Mouse (Mus musculus): ENCODE measurements around the gene Fzd2.

DNA sequence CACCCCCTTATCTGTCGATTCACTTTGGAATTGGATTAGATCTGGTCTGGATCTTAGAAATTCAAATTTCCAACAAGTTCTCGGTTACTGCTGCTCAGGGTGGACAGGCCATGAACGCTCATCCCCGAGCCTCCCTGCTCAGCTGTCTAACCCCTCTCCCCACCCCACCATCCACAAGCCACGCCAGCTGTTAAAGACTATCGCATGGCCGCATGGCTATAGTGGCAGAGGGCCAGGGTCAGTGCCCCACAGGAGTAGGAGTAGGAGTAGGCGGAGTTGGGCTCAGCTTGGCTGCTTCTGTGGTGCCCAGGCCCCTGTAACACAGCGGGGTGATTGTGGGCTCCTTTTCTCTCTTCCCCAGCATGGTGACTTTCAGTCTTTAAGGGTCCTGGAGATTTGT, 24.3 kb downstream of the Fzd2 start:
- TF ChIP-seq CTCF (IDR thresholded peaks at IDR 0.05; ENCODE audit: borderline replicate concordance, insufficient read depth, low read length): no peak
- TF ChIP-seq POLR2A (IDR thresholded peaks at IDR 0.05; ENCODE audit: low read depth, low read length): no peak
